8 mouse cellular contexts compared by ENCODE assay signal in genomic region chr7:4163571-4164072, GRCm38 (mm10). TPM values are rescaled to one million over a fixed set of nuclear protein-coding genes. Genes with fewer than 3 reads are reported as not detected.
DNase-seq lines count a peak whose midpoint lies in the region; ATAC-seq lines count a peak whose summit lies in the region.

No protein-coding gene starts in this region.

- H3K27me3 ChIP-seq in kidney, embryonic 16.5 days (ENCODE audit: insufficient read depth, low read length) = no peaks in the 10 kb centered on the region
- no peaks in the 10 kb centered on the region for H3K27me3 ChIP-seq in embryonic facial prominence, embryonic 15.5 days
- H3K27me3 ChIP-seq in hindbrain, embryonic 16.5 days (replicated peaks; ENCODE audit: control insufficient read depth, insufficient read depth, low read length) = no peaks in the 10 kb centered on the region
- no peaks in the 10 kb centered on the region for H3K27me3 ChIP-seq in midbrain, embryonic 10.5 days (ENCODE audit: low read depth, poor library complexity, severe bottlenecking)

- peak; percentile 61 for ATAC-seq in kidney, embryonic 16.5 days (ENCODE audit: low FRiP score, low TSS enrichment)
- ATAC-seq in embryonic facial prominence, embryonic 15.5 days (ENCODE audit: insufficient number of reproducible peaks, low FRiP score, low TSS enrichment, low read depth) = peak; percentile 41; the same call in 1 of the 2 replicates
- ATAC-seq in hindbrain, embryonic 16.5 days = 0 out of 2 replicates have a peak, but pooled peaks have one; percentile 55

- DNase-seq in kidney, adult 18-20 months = no peak
- DNase-seq in midbrain, embryonic 10.5 days (ENCODE audit: low spot score) = no peak
- no peak for DNase-seq in thymus, postnatal 0 days (ENCODE audit: low spot score)
- DNase-seq in testis, postnatal 10 days (ENCODE audit: low spot score) = no peak
- DNase-seq in cerebellum, adult 18-20 months = no peak

- H3K9ac ChIP-seq in kidney, embryonic 16.5 days (replicated peaks; ENCODE audit: low read length) = peak overlapping the region; percentile 65
- peak overlapping the region; percentile 47 for H3K9ac ChIP-seq in embryonic facial prominence, embryonic 15.5 days
- H3K9ac ChIP-seq in hindbrain, embryonic 16.5 days (ENCODE audit: low read depth, low read length) = peak overlapping the region; percentile 41; the same call in 1 of the 2 replicates

- WGBS in kidney, embryonic 16.5 days = under 1% methylated on average over 11 of the region's 11 CpGs
- 0% methylated on average over 11 of the region's 11 CpGs for WGBS in embryonic facial prominence, embryonic 15.5 days
- WGBS in hindbrain, embryonic 16.5 days = 4% methylated on average over 9 of the region's 11 CpGs
- 1% methylated on average over 11 of the region's 11 CpGs for WGBS in midbrain, embryonic 10.5 days

- H3K27ac ChIP-seq in kidney, embryonic 16.5 days (ENCODE audit: low read length) = peak overlapping the region; percentile 76
- peak overlapping the region; percentile 89 for H3K27ac ChIP-seq in embryonic facial prominence, embryonic 15.5 days (replicated peaks)
- H3K27ac ChIP-seq in hindbrain, embryonic 16.5 days (ENCODE audit: low read depth, low read length) = no peak overlapping the region
- H3K27ac ChIP-seq in midbrain, embryonic 10.5 days (replicated peaks) = peak overlapping the region; percentile 69

- H3K4me2 ChIP-seq in kidney, embryonic 16.5 days (replicated peaks; ENCODE audit: low read depth, low read length) = peak overlapping the region; percentile 70
- H3K4me2 ChIP-seq in embryonic facial prominence, embryonic 15.5 days (replicated peaks) = peak overlapping the region; percentile 83
- peak overlapping the region; percentile 58 for H3K4me2 ChIP-seq in hindbrain, embryonic 16.5 days (ENCODE audit: low read length)

- no peaks in the 10 kb centered on the region for H3K36me3 ChIP-seq in kidney, embryonic 16.5 days (ENCODE audit: insufficient read depth, low read length)
- no peaks in the 10 kb centered on the region for H3K36me3 ChIP-seq in embryonic facial prominence, embryonic 15.5 days
- no peaks in the 10 kb centered on the region for H3K36me3 ChIP-seq in hindbrain, embryonic 16.5 days (ENCODE audit: control insufficient read depth, insufficient read depth, low read length)
- H3K36me3 ChIP-seq in midbrain, embryonic 10.5 days = no peaks in the 10 kb centered on the region

- H3K4me3 ChIP-seq in kidney, embryonic 16.5 days (ENCODE audit: low read length) = peak overlapping the region; percentile 57
- peak overlapping the region; percentile 60 for H3K4me3 ChIP-seq in embryonic facial prominence, embryonic 15.5 days (replicated peaks)
- peak overlapping the region; percentile 38 for H3K4me3 ChIP-seq in hindbrain, embryonic 16.5 days (ENCODE audit: low read length)
- peak overlapping the region; percentile 47 for H3K4me3 ChIP-seq in midbrain, embryonic 10.5 days

- no peaks in the 10 kb centered on the region for H3K9me3 ChIP-seq in kidney, embryonic 16.5 days (ENCODE audit: low read length)
- H3K9me3 ChIP-seq in embryonic facial prominence, embryonic 15.5 days (replicated peaks) = no peaks in the 10 kb centered on the region
- no peaks in the 10 kb centered on the region for H3K9me3 ChIP-seq in hindbrain, embryonic 16.5 days (ENCODE audit: control insufficient read depth, low read length)
- no peaks in the 10 kb centered on the region for H3K9me3 ChIP-seq in midbrain, embryonic 10.5 days (replicated peaks)

- peaks cover 16% of the 10 kb centered on the region for H3K4me1 ChIP-seq in kidney, embryonic 16.5 days (ENCODE audit: insufficient read depth, low read length)
- H3K4me1 ChIP-seq in embryonic facial prominence, embryonic 15.5 days = peaks cover 25% of the 10 kb centered on the region
- peaks cover 3% of the 10 kb centered on the region; the same call in 1 of the 2 replicates for H3K4me1 ChIP-seq in hindbrain, embryonic 16.5 days (ENCODE audit: control insufficient read depth, insufficient read depth, low read depth, low read length)
- peaks cover 31% of the 10 kb centered on the region for H3K4me1 ChIP-seq in midbrain, embryonic 10.5 days

RNA-seq across cellular contexts. Expression of gene Cdc42ep5, which starts 1.0 kb away (rescaled TPM):
- polyA plus RNA-seq in kidney, embryonic 16.5 days (2015; fragmentation: Nextera tagmentation; extraction: Ambion mirVana) = 36.5 and 43.2 TPM in 2 replicates
- 63.2 and 65.0 TPM in 2 replicates for polyA plus RNA-seq in embryonic facial prominence, embryonic 15.5 days (2015; fragmentation: Nextera tagmentation; extraction: Ambion mirVana)
- polyA plus RNA-seq in hindbrain, embryonic 16.5 days (2015; fragmentation: Nextera tagmentation; extraction: Ambion mirVana) = 8.5 and 9.7 TPM in 2 replicates
- 18.1 and 20.1 TPM in 2 replicates for polyA plus RNA-seq in midbrain, embryonic 10.5 days (2016; fragmentation: Nextera tagmentation; extraction: Ambion mirVana)
- polyA plus RNA-seq in thymus, postnatal 0 days (2015; fragmentation: Nextera tagmentation; extraction: Ambion mirVana) = 12.3 and 12.6 TPM in 2 replicates

RNA-seq across cellular contexts. Expression of gene Leng9, which starts 13.4 kb away (rescaled TPM):
- 3.6 and 4.3 TPM in 2 replicates for polyA plus RNA-seq in kidney, embryonic 16.5 days (2015; fragmentation: Nextera tagmentation; extraction: Ambion mirVana)
- polyA plus RNA-seq in embryonic facial prominence, embryonic 15.5 days (2015; fragmentation: Nextera tagmentation; extraction: Ambion mirVana) = 5.8 and 6.1 TPM in 2 replicates
- polyA plus RNA-seq in hindbrain, embryonic 16.5 days (2015; fragmentation: Nextera tagmentation; extraction: Ambion mirVana) = 6.0 and 6.8 TPM in 2 replicates
- polyA plus RNA-seq in midbrain, embryonic 10.5 days (2016; fragmentation: Nextera tagmentation; extraction: Ambion mirVana) = 1.4 and 1.9 TPM in 2 replicates
- polyA plus RNA-seq in thymus, postnatal 0 days (2015; fragmentation: Nextera tagmentation; extraction: Ambion mirVana) = 7.0 and 8.7 TPM in 2 replicates

RNA-seq across cellular contexts. Expression of gene Leng8, which starts 26.8 kb away (rescaled TPM):
- 59.7 and 74.2 TPM in 2 replicates for polyA plus RNA-seq in kidney, embryonic 16.5 days (2015; fragmentation: Nextera tagmentation; extraction: Ambion mirVana)
- polyA plus RNA-seq in embryonic facial prominence, embryonic 15.5 days (2015; fragmentation: Nextera tagmentation; extraction: Ambion mirVana) = 64.4 and 82.2 TPM in 2 replicates
- 57.4 and 75.4 TPM in 2 replicates for polyA plus RNA-seq in hindbrain, embryonic 16.5 days (2015; fragmentation: Nextera tagmentation; extraction: Ambion mirVana)
- 63.1 and 82.0 TPM in 2 replicates for polyA plus RNA-seq in midbrain, embryonic 10.5 days (2016; fragmentation: Nextera tagmentation; extraction: Ambion mirVana)
- 23.0 and 30.9 TPM in 2 replicates for polyA plus RNA-seq in thymus, postnatal 0 days (2015; fragmentation: Nextera tagmentation; extraction: Ambion mirVana)

RNA-seq across cellular contexts. Expression of gene Ttyh1, which starts 44.4 kb away (rescaled TPM):
- 2.4 and 2.7 TPM in 2 replicates for polyA plus RNA-seq in kidney, embryonic 16.5 days (2015; fragmentation: Nextera tagmentation; extraction: Ambion mirVana)
- 6.2 and 6.7 TPM in 2 replicates for polyA plus RNA-seq in embryonic facial prominence, embryonic 15.5 days (2015; fragmentation: Nextera tagmentation; extraction: Ambion mirVana)
- 204 and 239 TPM in 2 replicates for polyA plus RNA-seq in hindbrain, embryonic 16.5 days (2015; fragmentation: Nextera tagmentation; extraction: Ambion mirVana)
- 21.9 and 45.3 TPM in 2 replicates for polyA plus RNA-seq in midbrain, embryonic 10.5 days (2016; fragmentation: Nextera tagmentation; extraction: Ambion mirVana)
- polyA plus RNA-seq in thymus, postnatal 0 days (2015; fragmentation: Nextera tagmentation; extraction: Ambion mirVana) = 0.76 and 0.96 TPM in 2 replicates
